Mouse (Mus musculus) c-Kit-positive CD71-positive TER-119-positive erythroid progenitor cells, embryonic 14.5 days (primary cell): Measurements from ENCODE around the gene Swt1.

Experiments
- DNase-seq: peaks from one replicate; pipeline ENCODE4 v3.0.0-alpha.2; 2013; ENCODE audit warnings: low spot score

The Swt1 gene

DNA sequence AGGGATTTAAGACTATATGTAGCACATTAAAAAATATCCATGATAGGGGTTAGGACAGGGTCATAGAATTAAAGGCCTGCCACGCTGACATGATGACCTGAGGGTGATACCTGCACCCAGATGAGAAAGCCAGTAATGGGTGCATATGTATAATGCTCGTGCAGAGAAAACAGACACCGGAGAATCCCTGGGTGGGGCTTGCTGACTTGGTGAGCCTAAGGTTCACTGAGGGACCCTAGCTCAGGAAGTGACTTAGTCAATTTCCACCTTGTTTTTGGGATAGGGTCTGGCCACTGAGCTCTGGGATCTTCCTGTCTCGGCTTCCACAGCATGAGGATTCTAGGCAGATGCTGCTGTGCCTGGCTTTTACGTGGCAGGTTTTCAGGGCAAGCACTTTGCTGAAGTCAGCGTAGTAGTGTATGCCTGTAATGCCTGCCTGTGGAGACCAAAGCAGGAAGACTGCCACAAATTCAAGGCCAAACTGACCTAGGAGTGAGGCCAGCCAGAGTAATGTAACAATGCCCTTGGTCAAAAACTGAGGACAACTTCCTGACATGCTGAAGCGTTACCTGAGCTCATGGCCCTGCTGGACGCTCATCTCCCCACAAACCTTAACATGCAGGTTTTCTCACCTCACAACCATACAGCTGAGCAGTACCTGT lies 61.2 kb downstream of the Swt1 start:
- DNase-seq = no peak

DNA sequence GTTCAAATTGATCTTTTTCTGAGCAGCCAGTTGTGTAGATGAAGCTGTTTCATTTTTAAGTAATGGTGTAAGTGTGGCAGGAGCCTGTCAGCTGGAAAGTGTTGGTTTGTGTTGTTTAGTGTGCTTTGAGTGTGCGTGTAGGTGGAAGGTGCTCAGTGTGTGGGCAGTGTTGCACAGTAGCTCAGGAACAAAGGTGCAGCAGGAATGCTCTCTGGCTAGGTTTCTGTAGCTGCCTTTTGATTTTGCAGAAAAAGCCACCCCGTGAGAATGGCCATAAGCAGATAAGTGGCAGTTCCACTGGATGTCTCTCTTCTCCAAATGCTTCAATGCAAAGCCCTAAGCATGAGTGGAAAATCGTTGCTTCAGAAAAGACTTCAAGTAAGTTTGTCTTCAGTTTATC lies 68.9 kb downstream of the Swt1 start:
- DNase-seq = no peak

DNA sequence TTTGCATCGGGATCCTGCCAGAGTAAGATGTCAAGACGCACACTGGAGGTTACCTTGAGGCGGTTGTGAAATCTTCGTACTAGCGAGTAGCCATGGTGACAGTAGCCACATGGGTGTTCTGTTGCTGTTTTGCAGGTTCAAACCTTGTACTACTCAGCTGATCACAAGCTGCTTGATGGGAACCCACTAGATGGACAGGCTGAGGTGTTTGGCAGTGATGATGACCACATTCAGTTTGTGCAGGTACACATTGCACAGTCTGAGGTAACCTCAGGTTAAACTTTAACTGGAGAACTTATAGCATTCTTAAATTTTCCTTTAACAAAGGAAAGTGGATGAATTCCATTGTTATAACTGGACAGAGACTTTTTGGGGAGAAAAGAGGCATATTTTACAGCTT lies 72.3 kb downstream of the Swt1 start:
- no peak for DNase-seq

DNA sequence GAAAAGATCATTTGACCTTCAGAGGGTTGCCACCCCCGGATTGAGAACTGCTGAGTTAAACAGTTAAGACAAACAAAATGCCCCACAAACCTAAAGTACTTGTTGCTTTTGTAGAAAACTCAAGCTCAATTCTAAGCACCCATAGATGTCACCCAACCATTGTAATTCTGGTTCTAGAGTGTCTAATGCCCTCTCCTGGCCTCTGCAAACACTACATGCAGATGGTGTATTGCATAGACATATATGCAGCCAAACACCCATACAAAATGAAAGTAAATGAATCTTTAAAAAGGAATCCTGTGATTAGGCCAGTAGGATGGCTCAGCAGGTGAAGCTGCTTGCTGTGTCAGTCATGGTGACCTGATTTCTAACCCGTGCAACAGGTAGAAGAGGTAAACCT lies 75.3 kb downstream of the Swt1 start:
- peak; percentile 34 for DNase-seq

DNA sequence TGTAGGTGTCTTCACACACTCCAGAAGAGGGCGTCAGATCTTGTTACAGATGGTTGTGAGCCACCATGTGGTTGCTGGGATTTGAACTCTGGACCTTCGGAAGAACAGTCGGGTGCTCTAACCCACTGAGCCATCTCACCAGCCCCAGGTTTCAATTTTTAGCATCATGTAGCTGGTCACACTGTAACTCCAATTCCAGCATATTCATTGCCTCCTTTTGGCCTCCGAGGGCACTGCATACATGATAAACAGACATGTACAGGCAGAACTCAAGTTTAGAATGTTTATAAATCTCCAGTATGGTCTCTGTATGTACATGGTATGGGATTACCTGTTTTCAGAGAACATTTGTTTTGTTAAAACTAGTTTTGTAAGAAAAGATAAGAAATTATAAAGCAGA lies 80.0 kb downstream of the Swt1 start:
- peak; percentile 22 for DNase-seq

DNA sequence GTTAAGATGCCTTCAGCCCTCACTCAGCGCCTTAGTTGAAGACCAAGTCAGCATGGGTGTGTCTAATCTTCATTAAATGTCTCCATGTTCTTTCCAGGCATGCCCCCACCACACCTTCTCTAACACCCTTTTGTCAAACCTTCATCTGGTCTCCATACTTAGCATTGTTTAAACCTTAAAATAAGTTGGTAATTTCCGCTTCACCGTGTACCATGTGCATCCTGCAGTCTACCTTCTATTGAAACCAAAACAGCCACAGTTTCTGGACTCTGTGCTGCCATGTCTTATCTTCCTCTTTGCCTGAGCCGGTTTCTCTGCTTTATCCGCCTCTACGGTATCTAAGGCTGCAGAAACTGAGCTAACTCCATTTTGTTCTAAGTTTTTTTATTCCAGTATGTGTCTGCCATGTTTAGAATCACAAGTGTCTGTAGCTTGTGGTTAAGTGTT lies 81.6 kb downstream of the Swt1 start:
- peak; percentile 62 for DNase-seq

DNA sequence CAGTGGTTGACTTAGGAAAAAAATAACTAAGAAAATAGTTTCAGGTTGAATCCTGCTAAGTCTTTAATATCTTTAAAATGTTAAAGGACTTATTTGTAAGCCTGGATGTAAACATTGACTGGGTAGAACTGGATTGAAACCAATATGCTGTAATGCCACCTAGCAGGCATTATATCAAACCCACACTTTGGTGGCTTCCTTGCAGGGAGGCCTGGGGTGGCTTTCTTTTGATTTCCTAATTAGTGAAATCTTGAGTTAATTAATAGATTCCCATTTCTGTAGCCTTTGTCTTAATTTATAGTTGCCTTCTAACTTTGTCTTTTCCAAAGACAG lies 82.4 kb downstream of the Swt1 start:
- peak; percentile 46 for DNase-seq

DNA sequence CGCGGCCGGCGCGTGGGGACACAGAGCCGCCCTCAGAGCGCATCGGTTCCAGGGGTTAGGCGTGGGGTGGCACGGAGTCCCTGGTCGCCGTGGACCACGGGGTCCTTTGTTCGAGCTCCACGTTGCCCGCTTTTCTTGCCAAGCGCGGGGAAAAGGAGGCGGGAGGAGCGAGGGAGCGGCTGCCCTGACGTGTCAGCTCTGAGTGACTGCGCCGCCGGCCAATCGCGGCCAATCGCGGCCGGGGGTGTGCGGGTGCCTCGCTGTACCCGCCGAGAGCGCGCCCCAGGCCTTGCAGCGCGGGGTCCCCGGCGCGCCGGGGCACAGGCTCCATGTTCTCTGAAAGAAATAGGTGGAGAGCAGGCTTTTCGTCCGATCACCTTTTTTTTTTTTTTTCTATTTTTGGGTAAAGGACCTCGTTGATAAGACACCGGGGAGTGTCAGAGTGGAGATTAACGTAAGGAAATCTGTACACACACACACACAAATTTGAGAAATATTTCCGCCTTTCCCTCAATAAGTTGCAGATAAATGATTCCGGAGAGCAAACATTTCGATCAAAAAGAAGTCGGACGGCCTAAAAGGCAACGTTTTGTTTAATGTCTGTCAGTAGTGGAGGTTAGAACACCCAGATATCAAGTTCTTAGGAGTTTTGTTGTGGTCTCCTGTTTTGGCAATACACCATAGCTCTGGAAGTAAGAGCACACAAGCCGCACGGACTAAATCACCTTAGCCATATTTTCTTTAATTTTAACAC lies 83.0 kb downstream of the Swt1 start:
- peak; percentile 90 for DNase-seq

DNA sequence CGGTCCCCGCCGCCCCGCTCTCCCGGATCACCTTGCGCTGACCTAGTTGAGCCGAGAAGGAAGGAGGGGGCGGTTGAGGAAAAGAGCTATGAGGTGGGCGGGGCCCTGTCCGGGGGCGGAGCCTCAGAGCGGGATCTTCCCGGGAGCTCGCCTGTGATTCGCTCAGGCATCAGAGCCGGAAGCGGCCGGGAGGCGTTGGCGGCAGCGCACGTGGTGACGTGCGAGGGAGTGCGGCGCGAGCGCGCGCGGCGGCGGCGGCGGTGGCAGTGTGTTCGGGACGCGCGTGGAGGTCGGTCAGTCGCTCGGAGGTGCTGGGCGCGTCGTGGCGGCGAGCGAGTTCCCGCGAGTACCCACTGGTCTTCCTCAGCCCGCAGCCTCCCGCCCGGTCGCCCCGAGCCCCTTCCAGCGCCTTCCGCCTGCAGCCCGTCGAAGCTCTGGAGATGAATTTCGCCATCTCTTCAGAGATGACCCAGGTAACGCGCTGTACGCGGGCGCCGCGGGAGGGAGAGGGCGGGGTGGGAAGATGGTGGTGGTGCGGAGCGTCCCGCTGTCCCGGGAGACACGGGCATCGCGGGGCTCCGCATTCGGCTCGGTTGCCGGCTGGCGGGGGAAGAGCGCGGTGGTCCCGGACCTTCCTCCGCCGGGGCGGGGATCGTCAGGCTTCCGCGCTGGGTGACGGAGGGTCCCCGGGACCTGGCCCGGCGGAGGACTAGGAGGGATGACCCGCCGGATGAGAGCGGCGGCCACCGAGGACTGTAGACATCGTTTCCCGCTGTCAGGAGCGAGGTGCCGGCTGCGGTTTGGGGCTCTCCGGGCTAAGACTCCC lies 83.8 kb downstream of the Swt1 start, which contains the start of gene Ivns1abp:
Ivns1abp (plus strand) TSS at position 195 of the 826 bp plus-strand sequence.
- peak; percentile 96 for DNase-seq

DNA sequence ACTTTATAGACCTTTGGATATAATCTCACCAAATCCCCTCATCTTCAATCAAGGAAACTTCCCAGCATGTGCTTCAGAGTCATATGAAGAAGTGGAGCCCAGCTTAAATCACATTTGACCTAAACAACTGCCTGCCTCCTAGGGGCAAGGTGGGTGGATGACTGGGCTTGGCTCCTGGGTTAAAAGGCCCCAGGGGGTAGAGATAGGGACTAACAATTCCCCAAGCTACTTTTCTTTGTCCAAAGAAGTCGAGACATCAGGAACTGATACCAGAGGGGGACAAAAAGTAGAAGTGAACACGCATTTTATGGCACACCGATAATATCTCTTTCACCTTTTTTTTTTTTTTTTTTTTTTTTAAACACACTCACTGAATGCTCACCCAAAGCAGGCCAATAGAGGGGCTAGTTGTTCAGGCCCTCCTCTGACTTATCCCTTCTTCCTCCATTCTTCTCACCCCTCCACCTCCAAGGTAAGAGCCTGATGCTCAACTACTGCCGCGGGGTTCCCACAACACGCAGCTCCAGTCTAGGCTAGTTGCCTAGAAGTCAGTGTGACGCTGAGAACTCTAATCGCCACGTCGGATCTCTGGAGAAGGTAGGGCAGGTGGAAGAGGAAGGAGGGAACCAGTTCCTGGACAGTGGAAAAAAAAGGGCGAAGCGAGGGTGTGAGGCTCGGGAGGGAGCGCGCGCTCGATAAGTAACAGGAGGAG lies 84.5 kb downstream of the Swt1 start:
- peak; percentile 34 for DNase-seq

DNA sequence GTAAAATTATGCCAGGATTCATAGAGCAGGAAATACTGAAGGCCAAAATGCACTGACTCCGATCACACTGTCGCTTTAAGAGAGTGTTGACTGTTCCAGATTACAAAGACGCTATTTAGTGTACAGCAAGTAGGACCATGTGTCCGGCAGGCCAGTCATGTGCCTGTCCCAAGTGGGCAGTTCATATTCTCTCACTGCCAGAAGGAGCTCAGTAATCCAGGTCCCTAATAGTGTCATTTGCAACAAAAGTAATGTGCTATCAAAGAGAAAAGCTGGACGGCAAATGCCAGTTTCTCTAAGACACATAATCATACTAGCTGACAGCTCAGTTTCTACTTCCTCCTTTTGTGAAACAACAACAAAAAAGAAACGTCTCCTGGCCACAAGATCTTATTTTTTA lies 85.3 kb downstream of the Swt1 start:
- no peak for DNase-seq

DNA sequence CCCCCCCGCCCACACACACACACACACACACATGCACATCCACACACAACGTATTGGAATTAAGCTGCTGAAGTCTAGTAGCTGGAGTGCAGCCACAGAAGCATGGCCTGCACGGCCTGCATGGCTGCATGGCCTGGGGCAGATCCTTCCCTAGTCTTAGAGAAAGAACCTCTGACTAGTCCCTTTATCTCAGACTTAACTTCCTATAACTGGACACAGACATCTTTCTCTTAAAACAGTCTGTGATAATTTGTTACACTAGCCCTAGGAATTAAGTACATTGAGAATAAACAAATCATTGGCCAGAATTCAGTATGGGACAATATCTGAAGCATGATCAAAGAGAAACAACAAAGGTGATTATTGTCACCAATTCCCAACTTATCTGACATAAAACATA lies 85.9 kb downstream of the Swt1 start:
- no peak for DNase-seq

DNA sequence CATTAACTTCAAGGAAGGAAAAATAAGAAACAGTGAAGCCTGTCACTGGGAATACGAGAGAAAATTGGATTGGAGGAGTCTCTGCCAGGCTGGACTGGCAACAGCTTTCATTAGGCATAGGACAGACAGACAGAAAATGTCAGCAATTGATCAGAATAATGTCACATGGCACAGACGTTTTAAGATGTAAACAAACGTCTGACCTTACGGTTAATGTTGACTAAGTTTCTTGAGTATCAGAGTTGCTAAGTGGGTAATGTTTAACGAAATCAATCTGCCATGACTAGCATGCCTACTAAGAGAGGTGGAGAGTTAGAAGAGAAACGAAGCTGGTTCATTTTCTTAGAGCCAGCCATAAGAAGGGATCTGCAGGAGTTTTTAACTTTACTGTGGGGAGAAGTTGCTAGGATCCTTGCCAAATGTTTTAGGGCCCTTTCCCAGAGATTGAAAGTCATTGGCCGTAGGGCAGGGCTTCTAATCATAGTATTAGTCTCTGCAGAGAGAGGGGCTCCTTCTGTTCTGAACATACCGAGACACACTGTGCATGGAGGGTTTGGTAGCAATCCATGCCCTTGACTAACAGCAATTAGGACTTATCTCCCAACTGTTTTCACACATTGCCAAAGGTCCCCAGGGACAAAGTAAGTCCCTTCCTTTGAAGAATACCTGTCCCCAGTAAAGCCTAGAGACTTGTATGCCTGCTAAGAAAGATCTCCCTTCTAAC lies 86.8 kb downstream of the Swt1 start:
- no peak for DNase-seq

DNA sequence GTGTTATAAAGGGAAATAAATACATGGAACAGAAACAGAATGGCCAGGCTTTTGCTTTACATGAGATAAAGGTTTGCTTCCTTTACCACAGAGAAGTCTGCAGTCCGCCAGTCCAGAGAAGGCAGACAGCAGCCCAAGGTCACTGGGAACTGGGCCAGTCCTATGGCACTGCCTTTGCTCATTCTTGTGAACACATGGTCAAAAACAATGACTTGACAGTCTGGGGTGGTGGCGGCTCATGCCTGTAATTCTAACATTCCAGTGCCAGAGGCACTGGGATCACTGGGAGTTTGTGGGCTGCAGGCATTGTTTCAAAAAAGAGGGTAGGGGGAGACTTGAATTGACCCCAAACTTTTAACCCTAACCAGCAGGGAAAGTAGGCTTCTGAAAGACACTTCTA lies 89.3 kb downstream of the Swt1 start:
- DNase-seq = no peak

DNA sequence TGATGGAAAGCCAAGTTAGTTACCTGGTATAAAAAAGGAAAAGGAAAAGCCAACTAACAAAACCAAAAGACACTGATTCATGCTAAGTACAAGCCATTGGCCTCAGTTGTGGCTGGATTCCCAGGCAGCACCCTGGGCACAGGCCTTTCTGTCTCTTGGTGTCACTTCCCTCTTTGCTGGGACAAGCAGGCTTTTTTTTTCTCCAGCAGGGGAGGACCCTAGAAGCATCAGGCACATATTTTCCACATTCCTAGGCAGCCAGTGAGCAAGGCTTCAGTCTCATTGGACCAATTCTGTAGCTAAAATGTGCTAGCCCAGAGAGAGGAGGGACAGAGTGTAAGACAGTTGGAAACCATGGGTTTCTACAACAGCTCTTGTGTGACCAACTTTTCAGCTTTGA lies 90.0 kb downstream of the Swt1 start:
- no peak for DNase-seq

DNA sequence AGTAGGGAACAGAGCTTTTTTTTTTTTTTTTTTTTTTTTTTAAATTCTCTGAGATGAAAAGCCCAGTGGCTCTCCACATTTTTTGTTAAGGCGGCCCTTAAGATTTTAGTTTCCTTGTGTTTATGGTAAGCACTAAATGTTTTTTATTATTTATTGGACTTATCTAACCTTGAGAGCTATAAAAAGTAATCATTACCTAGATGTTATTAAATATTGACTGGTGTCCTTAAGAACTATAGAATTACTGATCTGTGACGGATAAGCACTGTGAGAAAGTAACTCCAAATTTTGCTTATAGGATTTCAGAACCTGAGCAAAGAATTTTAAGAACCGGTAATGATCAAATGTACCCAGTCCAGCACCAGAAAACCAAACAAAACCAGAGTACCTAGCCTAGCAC lies 95.4 kb downstream of the Swt1 start:
- no peak for DNase-seq

DNA sequence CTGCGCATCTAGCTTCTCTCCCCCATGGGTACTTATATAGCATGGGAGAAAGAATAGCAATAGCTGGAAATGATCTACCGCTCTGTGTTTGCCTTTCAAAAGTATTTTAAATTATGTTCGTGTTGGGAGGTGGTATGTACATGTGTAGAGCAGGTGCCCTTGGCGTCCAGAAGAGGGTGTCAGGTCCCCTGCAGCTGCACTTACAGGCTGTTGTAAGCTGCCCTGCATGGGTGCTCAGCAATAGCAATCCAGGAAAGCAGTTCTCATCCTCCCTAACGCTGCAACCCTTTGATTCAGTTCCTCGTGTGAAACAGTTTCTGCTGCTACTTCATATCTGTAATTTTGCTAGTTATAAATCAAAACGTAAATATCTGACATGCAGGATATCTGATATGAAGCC lies 98.7 kb downstream of the Swt1 start:
- no peak for DNase-seq

DNA sequence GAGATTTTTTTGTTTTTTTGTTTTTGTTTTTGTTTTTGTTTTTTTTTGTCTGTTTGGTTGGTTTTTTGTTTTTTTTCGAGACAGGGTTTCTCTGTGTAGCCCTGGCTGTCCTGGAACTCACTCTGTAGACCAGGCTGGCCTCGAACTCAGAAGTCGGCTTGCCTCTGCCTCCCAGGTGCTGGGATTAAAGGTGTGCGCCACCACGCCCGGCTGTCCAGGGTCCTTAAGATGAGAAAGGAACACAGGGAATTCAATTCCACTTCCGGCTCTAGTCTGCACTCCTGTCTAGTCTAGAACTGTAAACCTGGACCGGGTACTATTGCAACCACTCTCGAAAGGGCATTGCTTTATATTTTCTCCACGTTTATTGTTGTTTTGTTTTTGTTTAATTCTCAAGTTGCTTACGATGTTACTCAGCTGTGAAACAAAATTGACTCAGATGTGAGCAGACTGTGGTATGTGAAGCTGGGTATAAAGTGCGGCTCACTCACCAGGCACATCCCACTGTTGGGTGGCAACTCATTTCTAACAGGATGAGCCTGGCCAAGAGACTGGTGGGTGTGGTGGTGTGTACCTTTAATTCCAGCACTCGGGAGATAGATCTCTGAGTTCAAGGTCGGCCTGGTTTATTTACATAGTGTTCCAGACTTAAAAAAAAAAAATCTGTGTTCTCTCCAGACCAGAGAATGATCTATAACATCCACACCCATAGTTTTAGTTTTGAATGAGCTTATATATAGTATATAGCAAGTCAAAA lies 99.7 kb downstream of the Swt1 start:
- no peak for DNase-seq

DNA sequence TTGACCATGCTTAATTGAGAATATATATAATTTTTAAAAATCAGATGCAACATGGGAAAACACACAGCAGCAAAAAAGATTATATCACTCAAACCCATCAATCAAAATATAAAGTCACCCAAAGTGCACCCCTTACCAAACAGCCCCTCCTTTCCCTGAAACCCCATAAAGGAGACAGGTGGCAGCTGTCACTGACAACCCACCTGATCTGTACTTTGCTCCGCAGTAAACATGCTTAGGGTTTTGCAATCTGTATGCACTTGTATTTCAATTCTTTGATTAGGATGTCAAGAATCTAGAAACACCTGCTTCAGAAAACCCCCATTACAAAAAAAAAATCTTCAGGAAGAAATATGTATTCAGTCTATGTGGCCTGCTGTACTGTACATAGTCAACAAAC lies 102.9 kb downstream of the Swt1 start:
- DNase-seq = no peak

DNA sequence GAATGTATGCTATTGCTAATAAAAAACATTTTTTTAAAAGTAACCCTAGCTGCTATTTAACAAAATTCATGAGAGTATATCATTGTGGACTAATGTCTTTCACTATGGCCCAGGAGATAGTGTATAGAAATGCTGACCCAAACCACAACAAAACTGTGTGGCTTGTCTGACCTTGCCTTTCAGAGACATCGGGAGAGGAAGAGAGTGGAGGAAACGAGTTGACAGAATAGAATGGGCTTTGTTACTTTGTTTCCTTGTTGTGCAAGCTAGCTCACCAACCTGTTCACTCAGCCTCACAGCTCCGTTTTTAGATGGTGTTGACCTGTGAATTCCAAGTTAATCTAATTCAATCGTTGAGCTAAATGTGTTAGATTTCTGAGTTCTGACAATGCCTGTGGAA lies 107.8 kb downstream of the Swt1 start:
- DNase-seq = no peak

DNA sequence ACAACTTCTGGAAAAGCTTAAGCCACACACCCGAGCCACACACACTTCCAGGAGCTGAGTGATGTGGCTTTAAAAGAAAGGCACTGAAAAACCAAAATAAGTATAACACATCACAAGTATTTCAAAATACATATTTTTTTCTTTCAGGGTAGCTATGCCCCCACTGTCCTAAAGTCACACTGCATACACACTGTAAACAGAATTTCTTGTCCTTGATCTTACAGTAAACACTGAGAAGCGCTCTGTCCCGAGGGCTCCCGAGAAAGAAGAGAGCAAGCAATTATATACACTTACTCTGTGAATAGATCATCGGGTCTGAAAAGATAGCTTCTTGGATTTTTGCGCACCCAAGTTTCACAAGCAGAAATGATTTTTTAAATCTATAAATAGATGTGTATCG lies 109.0 kb downstream of the Swt1 start:
- DNase-seq = no peak
